Mouse (Mus musculus) pancreas, adult 10 weeks (tissue): ENCODE data around the gene Zfp595. TPM values are rescaled to one million over a fixed set of nuclear protein-coding genes. Genes with fewer than 3 reads are reported as not detected.

Experiments
- polyA plus RNA-seq: library from polyadenylated mRNA; stranded (reverse); fragments of 350-450 nt; fragmentation: Illumina TruSeq; extraction: RNeasy Lipid Tissue Mini Kit (QIAGEN cat#74804); gene quantifications from one replicate; pipeline ENCODE4 v1.2.3, GENCODE M21; 2015; ENCODE audit warnings: low read depth, low replicate concordance; ENCODE audit not compliant: insufficient read depth

Zfp595 gene
- 1.4 TPM for polyA plus RNA-seq

DNA sequence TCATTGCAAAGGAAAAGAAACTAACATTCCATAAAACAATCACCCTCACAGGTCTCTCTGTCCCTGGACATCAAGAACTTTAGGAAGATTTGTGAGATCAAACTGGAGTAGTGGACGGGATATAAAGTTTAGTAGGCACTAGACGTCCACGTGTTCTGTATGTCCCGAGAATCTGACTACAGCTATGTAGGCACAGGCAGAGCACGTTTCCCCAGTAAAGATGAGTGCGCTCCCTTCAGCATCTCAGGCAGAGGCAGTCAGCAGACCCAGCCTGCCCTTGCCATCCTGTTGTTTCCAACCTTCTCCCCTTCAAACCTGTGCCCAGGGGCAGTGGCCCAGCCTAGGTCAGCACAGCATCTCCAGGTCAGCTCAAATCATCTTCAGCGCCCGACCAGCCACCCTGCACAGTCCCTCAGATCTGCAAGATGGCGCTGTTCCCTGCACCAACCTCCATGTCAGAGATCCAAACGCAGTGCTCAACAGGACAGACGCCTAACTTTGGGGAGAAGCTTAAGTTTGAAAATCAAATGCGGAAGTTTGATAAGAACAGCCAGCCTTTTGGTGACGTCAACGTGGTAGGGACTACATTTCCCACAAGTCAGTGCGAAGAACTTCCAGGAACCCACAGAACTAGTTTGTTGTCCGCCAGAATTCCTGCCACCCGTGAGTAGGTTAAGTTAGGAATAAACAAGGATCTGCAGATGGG, at the start of gene Zfp595:
TSS of gene Zfp595 (minus strand) at position 552 of the 706 bp plus-strand sequence.

GRCm38 (mm10) chr13:67375050-67375911, 42.9 kb upstream of the Zfp595 start, which contains the start of the genes Gm28041 and Zfp456:
Gm28041 (minus strand) TSS chr13:67375733.
Zfp456 (minus strand) TSS chr13:67375810.

DNA sequence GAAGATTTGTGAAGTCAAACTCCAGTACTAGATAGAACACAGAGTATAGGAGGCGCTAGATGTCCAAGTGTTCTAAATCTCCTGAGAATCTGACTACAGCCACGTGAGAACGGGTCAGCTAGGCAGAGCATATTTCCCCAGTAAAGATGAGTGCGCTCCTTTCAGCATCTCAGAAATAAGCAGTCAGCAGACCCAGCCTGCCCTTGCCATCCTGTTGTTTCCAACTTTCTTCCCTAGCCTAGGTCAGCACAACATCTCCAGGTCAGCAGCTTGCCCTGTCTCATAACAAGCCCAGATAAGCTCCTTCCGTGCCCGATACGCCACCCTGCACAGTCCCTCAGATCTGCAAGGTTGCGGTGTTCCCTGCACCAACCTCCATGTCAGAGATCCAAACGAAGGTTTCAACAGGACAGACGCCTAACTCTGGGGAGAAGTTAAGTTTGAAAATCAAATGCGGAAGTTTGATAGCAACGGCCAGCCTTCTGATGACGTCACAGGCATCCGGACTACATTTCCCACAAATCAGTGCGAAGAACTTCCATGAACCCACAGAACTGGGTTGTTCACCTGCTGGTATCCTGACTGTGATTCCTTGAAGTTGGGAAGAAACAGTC, 27.9 kb upstream of the Zfp595 start, which contains the start of the genes Gm28044 and Zfp953:
TSS of gene Gm28044 (minus strand) at position 406 of the 614 bp plus-strand sequence.
TSS of gene Zfp953 (minus strand) at position 475 of the 614 bp plus-strand sequence.

GRCm38 (mm10) chr13:67305822-67306672, 26.3 kb downstream of the Zfp595 start, which contains the start of gene Zfp457:
Zfp457 (minus strand) TSS chr13:67306485.

GRCm38 (mm10) chr13:67278314-67278713, 54.1 kb downstream of the Zfp595 start, which contains the start of gene Zfp458:
Zfp458 (minus strand) TSS chr13:67278466.

Other genes starting within 250 kb of the Zfp595 start
- 0.59 TPM for gene Zfp708, start 234.6 kb downstream of the Zfp595 start, polyA plus RNA-seq
- 1.6 TPM for gene Gm28557, start 224.0 kb downstream of the Zfp595 start, polyA plus RNA-seq
- gene Rslcan18, start 216.3 kb downstream of the Zfp595 start, polyA plus RNA-seq = not detected
- 0.76 TPM for gene Zfp759, start 210.9 kb downstream of the Zfp595 start, polyA plus RNA-seq
- 2.9 TPM for gene Rsl1, start 159.4 kb downstream of the Zfp595 start, polyA plus RNA-seq
- gene Zfp455, start 138.1 kb downstream of the Zfp595 start, polyA plus RNA-seq = 0.31 TPM
- gene Zfp458, start 54.1 kb downstream of the Zfp595 start, polyA plus RNA-seq = 0.30 TPM
- gene Zfp457, start 26.1 kb downstream of the Zfp595 start, polyA plus RNA-seq = not detected
- gene Gm28044, start 28.0 kb upstream of the Zfp595 start, polyA plus RNA-seq = not detected
- gene Zfp953, start 28.0 kb upstream of the Zfp595 start, polyA plus RNA-seq = 0.57 TPM
- gene Gm28041, start 43.2 kb upstream of the Zfp595 start, polyA plus RNA-seq = not detected
- 0.63 TPM for gene Zfp456, start 43.2 kb upstream of the Zfp595 start, polyA plus RNA-seq
- gene Zfp429, start 67.2 kb upstream of the Zfp595 start, polyA plus RNA-seq = 2.0 TPM
- gene Zfp459, start 88.8 kb upstream of the Zfp595 start, polyA plus RNA-seq = 0.65 TPM
- 2.3 TPM for gene Zfp874a, start 119.1 kb upstream of the Zfp595 start, polyA plus RNA-seq
- 2.8 TPM for gene Zfp874b, start 151.7 kb upstream of the Zfp595 start, polyA plus RNA-seq
- 0.70 TPM for gene Zfp58, start 168.0 kb upstream of the Zfp595 start, polyA plus RNA-seq
- gene Gm26965, start 193.6 kb upstream of the Zfp595 start, polyA plus RNA-seq = 1.00 TPM
- 5.5 TPM for gene Zfp87, start 193.6 kb upstream of the Zfp595 start, polyA plus RNA-seq
- 1.2 TPM for gene Zfp748, start 221.3 kb upstream of the Zfp595 start, polyA plus RNA-seq